Mouse (Mus musculus): ENCODE measurements around the gene Galns.

DNA sequence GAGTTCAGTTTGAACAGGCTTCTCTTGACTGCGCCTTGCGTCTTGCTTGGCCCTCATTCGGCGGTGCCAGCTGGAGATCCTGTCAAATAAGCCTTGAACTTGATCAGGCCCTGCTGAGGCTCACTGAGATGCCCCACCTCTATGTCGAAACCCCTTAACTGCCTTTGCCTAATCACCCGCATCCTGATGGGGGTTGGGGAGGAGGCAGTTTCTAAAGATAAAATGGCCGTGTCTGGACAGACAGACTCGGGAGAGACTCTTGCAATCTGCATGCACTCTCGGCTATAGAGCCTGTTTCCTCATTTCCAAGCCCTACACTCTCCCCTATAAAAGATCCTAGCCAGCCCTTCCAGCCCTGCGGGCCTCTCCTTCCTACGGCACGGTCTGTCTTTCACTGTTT lies 18.0 kb downstream of the Galns start:
- TF ChIP-seq POLR2A (IDR thresholded peaks at IDR 0.05; ENCODE audit: insufficient read length, low read depth) = no peak
- TF ChIP-seq MYOD1 (IDR thresholded peaks at IDR 0.05; ENCODE audit: control insufficient read depth in 1 of 3, insufficient read length in 2 of 3, low read depth in 2 of 3) = no peak
- TF ChIP-seq POLR2AphosphoS2 (IDR thresholded peaks at IDR 0.05; ENCODE audit: insufficient read length, low read depth) = no peak
- TF ChIP-seq USF1 (IDR thresholded peaks at IDR 0.05; ENCODE audit: low read depth) = no peak

Measured in myocyte (in vitro differentiated cells).